Mouse (Mus musculus) kidney, adult 8-10 months (tissue): Measurements from ENCODE around the gene Tm9sf4.

Experiments used
- DNase-seq, 2 experiments: peaks; one replicate each; pipeline ENCODE4 v3.0.0; 2022

Tm9sf4 gene

GRCm38 (mm10) chr2:153160844-153161683 lies at the start of gene Tm9sf4:
Tm9sf4 (plus strand) TSS chr2:153161303.
- peak; percentile 87 to 93 for DNase-seq

GRCm38 (mm10) chr2:153115679-153116081 lies 45.4 kb upstream of the Tm9sf4 start:
- no peak for DNase-seq

- no peak for DNase-seq
Measured at GRCm38 (mm10) chr2:153117051-153117486, 44.0 kb upstream of the Tm9sf4 start.

GRCm38 (mm10) chr2:153119488-153119887 lies 41.6 kb upstream of the Tm9sf4 start:
- no peak for DNase-seq

- DNase-seq = no peak
Measured at GRCm38 (mm10) chr2:153120126-153120525, 41.0 kb upstream of the Tm9sf4 start.

- DNase-seq = no peak
Measured at GRCm38 (mm10) chr2:153121821-153122615, 39.1 kb upstream of the Tm9sf4 start.

GRCm38 (mm10) chr2:153122701-153123100 lies 38.4 kb upstream of the Tm9sf4 start:
- no peak for DNase-seq

- DNase-seq = no peak
Measured at GRCm38 (mm10) chr2:153125875-153126274, 35.2 kb upstream of the Tm9sf4 start.

- peak in 1 of 2 experiments; percentile 24 for DNase-seq
Measured at GRCm38 (mm10) chr2:153131019-153131418, 30.1 kb upstream of the Tm9sf4 start.

GRCm38 (mm10) chr2:153134237-153134636 lies 26.9 kb upstream of the Tm9sf4 start:
- DNase-seq = no peak

GRCm38 (mm10) chr2:153136211-153136610 lies 24.9 kb upstream of the Tm9sf4 start:
- no peak for DNase-seq

- DNase-seq = no peak
Measured at GRCm38 (mm10) chr2:153139158-153139557, 21.9 kb upstream of the Tm9sf4 start.

- DNase-seq = peak in 1 of 2 experiments; percentile 8
Measured at GRCm38 (mm10) chr2:153139996-153140613, 21.0 kb upstream of the Tm9sf4 start.

- DNase-seq = peak; percentile 20 to 60
Measured at GRCm38 (mm10) chr2:153142620-153143199, 18.4 kb upstream of the Tm9sf4 start.

- DNase-seq = no peak
Measured at GRCm38 (mm10) chr2:153145346-153145745, 15.8 kb upstream of the Tm9sf4 start.

- no peak for DNase-seq
Measured at GRCm38 (mm10) chr2:153147236-153147635, 13.9 kb upstream of the Tm9sf4 start.

GRCm38 (mm10) chr2:153147715-153148114 lies 13.4 kb upstream of the Tm9sf4 start:
- DNase-seq = peak; percentile 35 to 66

- no peak for DNase-seq
Measured at GRCm38 (mm10) chr2:153149742-153150141, 11.4 kb upstream of the Tm9sf4 start.

GRCm38 (mm10) chr2:153151026-153151425 lies 10.1 kb upstream of the Tm9sf4 start:
- no peak for DNase-seq

- DNase-seq = no peak
Measured at GRCm38 (mm10) chr2:153151926-153152665, 9.0 kb upstream of the Tm9sf4 start.

GRCm38 (mm10) chr2:153153033-153153450 lies 8.1 kb upstream of the Tm9sf4 start:
- no peak for DNase-seq

- no peak for DNase-seq
Measured at GRCm38 (mm10) chr2:153157270-153157669, 3.8 kb upstream of the Tm9sf4 start.
